Mouse (Mus musculus): Measurements from ENCODE around the gene Apol11a. TPM values are rescaled to one million over a fixed set of nuclear protein-coding genes. Genes with fewer than 3 reads are reported as not detected.
"Not testable (repeated sequence)": the region's sequence is repeated elsewhere in the genome, so short reads cannot be mapped to it uniquely, and the experiment has no call there.

Apol11a gene
- polyA plus RNA-seq (2014; fragmentation: Nextera tagmentation; extraction: Ambion mirVana), result not detected in 2 replicates

- not testable (repeated sequence) for ATAC-seq (ENCODE audit: insufficient read depth); H3K27me3 ChIP-seq (ENCODE audit: insufficient read depth, low read length); H3K9me3 ChIP-seq (ENCODE audit: low read depth, low read length); H3K4me2 ChIP-seq; H3K36me3 ChIP-seq (ENCODE audit: insufficient read depth); H3K27ac ChIP-seq (ENCODE audit: low read depth); H3K4me1 ChIP-seq (ENCODE audit: insufficient read depth); DNase-seq; H3K9ac ChIP-seq; H3K4me3 ChIP-seq (ENCODE audit: low read depth, low read length)
Measured at GRCm38 (mm10) chr15:77507966-77508365, at the start of gene Apol11a. Gene Apol11a, plus strand, starts transcription at chr15:77508271.

GRCm38 (mm10) chr15:77474699-77475390 lies 33.2 kb upstream of the Apol11a start:
- H3K4me3 ChIP-seq (ENCODE audit: low read depth, low read length); H3K27me3 ChIP-seq (ENCODE audit: insufficient read depth, low read length); H3K4me1 ChIP-seq (ENCODE audit: insufficient read depth); ATAC-seq (ENCODE audit: insufficient read depth); H3K27ac ChIP-seq (ENCODE audit: low read depth); DNase-seq; H3K9ac ChIP-seq; H3K9me3 ChIP-seq (ENCODE audit: low read depth, low read length); H3K4me2 ChIP-seq; H3K36me3 ChIP-seq (ENCODE audit: insufficient read depth): not testable (repeated sequence)
- WGBS, result 77% methylated on average over 7 of the region's 7 CpGs

GRCm38 (mm10) chr15:77476693-77477092 lies 31.4 kb upstream of the Apol11a start, which contains the start of gene Apol10a:
Gene Apol10a, plus strand, starts transcription at chr15:77477047.
- H3K27ac ChIP-seq (ENCODE audit: low read depth); H3K4me2 ChIP-seq; H3K4me3 ChIP-seq (ENCODE audit: low read depth, low read length); ATAC-seq (ENCODE audit: insufficient read depth); H3K9ac ChIP-seq; H3K36me3 ChIP-seq (ENCODE audit: insufficient read depth); DNase-seq; H3K4me1 ChIP-seq (ENCODE audit: insufficient read depth); H3K9me3 ChIP-seq (ENCODE audit: low read depth, low read length); H3K27me3 ChIP-seq (ENCODE audit: insufficient read depth, low read length): not testable (repeated sequence)
- WGBS, result 82% methylated on average over 2 of the region's 2 CpGs

GRCm38 (mm10) chr15:77482140-77482794 lies 25.8 kb upstream of the Apol11a start:
- H3K27me3 ChIP-seq (ENCODE audit: insufficient read depth, low read length), result no peaks in the 10 kb centered on the region
- H3K4me3 ChIP-seq (ENCODE audit: low read depth, low read length), result no peak overlapping the region
- H3K9ac ChIP-seq, result no peak overlapping the region
- no peak for DNase-seq
- H3K36me3 ChIP-seq (ENCODE audit: insufficient read depth), result no peaks in the 10 kb centered on the region
- H3K27ac ChIP-seq (ENCODE audit: low read depth), result no peak overlapping the region
- no peak for TF ChIP-seq CTCF (IDR thresholded peaks at IDR 0.05; ENCODE audit: low read depth)
- H3K4me2 ChIP-seq, result no peak overlapping the region
- 69% methylated on average over 4 of the region's 4 CpGs for WGBS
- H3K9me3 ChIP-seq (ENCODE audit: low read depth, low read length), result no peaks in the 10 kb centered on the region
- H3K4me1 ChIP-seq (ENCODE audit: insufficient read depth), result no peaks in the 10 kb centered on the region
- ATAC-seq (ENCODE audit: insufficient read depth), result no peak

- no CpG with 5 or more reads among the region's 1 CpGs for WGBS
- H3K27me3 ChIP-seq (ENCODE audit: insufficient read depth, low read length); H3K4me2 ChIP-seq; DNase-seq; H3K4me3 ChIP-seq (ENCODE audit: low read depth, low read length); H3K9ac ChIP-seq; H3K36me3 ChIP-seq (ENCODE audit: insufficient read depth); H3K27ac ChIP-seq (ENCODE audit: low read depth); H3K9me3 ChIP-seq (ENCODE audit: low read depth, low read length); ATAC-seq (ENCODE audit: insufficient read depth); H3K4me1 ChIP-seq (ENCODE audit: insufficient read depth): not testable (repeated sequence)
Measured at GRCm38 (mm10) chr15:77493181-77493580, 14.9 kb upstream of the Apol11a start.

GRCm38 (mm10) chr15:77494694-77495093 lies 13.4 kb upstream of the Apol11a start:
- H3K27ac ChIP-seq (ENCODE audit: low read depth); H3K4me3 ChIP-seq (ENCODE audit: low read depth, low read length); H3K4me2 ChIP-seq; ATAC-seq (ENCODE audit: insufficient read depth); H3K9ac ChIP-seq; H3K36me3 ChIP-seq (ENCODE audit: insufficient read depth); H3K27me3 ChIP-seq (ENCODE audit: insufficient read depth, low read length); H3K9me3 ChIP-seq (ENCODE audit: low read depth, low read length); DNase-seq; H3K4me1 ChIP-seq (ENCODE audit: insufficient read depth): not testable (repeated sequence)
- 47% methylated on average over 1 of the region's 1 CpGs for WGBS

- H3K36me3 ChIP-seq (ENCODE audit: insufficient read depth); H3K27me3 ChIP-seq (ENCODE audit: insufficient read depth, low read length); H3K9me3 ChIP-seq (ENCODE audit: low read depth, low read length); ATAC-seq (ENCODE audit: insufficient read depth); H3K27ac ChIP-seq (ENCODE audit: low read depth); H3K4me2 ChIP-seq; H3K4me1 ChIP-seq (ENCODE audit: insufficient read depth); H3K4me3 ChIP-seq (ENCODE audit: low read depth, low read length); H3K9ac ChIP-seq; DNase-seq: not testable (repeated sequence)
- 47% methylated on average over 4 of the region's 4 CpGs for WGBS
Measured at GRCm38 (mm10) chr15:77520596-77520995, 12.5 kb downstream of the Apol11a start.

Measured in lung, embryonic 14.5 days (tissue).